Mouse (Mus musculus) 416B (cell line): ENCODE data around the gene Slc3a2.

Experiments used
- DNase-seq: peaks from one replicate; pipeline ENCODE4 v3.0.0; 2011; ENCODE audit warnings: low read depth

The Slc3a2 gene

DNA sequence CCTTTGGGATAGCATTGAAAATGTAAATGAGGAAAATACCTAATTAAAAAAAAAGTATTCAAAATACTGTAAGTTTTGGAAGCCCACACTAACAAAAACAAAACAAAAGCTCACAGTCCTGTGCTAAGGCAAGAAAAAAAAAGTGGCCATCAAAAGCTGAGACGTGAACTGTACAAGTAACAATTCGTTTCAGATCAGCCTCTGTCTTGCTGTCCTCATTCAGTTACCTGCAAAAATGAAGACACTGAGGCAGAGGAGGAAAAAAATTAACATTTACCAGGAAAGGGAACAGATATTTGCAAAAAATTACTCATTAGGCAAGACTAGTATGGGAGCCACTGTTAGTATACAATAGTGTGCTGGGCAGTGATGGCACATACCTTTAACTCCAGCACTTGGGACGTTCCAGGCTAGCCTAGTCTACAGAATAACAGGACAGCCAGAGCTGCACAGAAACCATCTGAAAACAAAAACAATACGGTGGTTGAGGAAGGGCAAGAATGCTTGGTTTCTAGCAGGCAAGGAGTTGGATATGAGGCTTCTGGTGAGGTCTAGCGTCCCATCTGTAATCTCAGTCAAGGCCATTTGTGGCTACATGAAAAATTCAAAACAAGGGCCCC, 4.4 kb upstream of the Slc3a2 start:
- peak; percentile 66 for DNase-seq

- DNase-seq: peak; percentile 44
Observed at GRCm38 (mm10) chr19:8726609-8727390, 3.6 kb upstream of the Slc3a2 start.

DNA sequence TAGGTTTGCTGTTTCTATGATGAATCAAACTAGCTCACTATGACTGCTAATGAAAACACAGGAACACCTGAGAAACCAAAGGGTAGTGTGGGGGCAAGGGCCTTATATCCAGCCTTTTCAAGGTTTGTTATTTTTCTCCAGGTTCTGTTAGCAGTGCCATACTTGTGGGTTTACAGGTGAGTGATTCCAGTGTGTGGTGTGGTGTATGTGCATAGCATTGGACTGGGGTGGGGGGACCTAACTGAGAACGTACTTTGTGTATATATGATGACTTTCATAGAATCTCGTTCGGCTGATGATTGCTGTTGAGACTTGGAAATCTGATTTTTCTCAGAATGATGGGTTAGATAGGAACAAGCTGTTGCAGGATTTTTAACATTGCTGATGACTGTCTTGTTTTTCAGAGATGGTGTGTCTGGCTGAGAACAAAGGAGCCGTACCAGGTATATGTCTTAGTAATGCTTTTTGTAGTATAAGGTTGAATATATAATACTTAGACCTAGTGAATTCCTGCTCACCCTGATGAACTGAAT, 2.0 kb upstream of the Slc3a2 start:
- no peak for DNase-seq

GRCm38 (mm10) chr19:8724392-8724791, 1.2 kb upstream of the Slc3a2 start:
- DNase-seq: peak; percentile 40

DNA sequence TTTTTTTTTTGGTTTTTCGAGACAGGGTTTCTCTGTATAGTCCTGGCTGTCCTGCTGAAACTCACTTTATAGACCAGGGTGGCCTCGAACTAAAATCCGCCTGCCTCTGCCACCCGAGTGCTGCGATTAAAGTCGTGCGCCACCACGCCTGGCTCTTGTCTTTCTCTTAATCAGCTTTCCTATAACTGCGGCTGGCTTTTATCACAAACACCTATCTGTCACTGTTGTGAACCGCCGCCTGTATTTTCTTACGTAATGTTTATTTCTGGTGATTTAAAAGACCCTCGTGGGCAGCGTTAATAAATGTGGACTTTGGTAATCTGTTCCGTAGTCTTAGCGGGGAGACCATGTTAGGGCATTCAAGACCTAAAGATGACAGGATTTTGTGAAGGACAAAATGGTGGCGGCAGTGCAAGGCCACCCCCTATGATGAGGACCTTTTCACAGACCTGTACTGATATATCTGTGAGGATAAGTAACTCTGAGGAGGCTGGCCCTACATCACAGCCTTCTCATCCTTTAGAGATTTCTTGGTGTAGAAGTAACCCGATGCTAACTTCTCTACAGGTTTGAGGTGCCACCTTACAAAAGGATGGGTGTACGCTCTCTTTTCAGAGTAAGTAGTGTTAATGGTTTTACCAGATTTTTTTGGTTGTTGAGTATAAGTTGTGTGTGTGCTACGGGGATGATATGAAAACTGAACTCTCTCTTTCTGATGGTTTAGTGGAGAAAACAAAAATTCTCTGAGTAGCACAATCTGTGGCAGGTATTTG, 591 bp upstream of the Slc3a2 start:
- DNase-seq: peak; percentile 71

DNA sequence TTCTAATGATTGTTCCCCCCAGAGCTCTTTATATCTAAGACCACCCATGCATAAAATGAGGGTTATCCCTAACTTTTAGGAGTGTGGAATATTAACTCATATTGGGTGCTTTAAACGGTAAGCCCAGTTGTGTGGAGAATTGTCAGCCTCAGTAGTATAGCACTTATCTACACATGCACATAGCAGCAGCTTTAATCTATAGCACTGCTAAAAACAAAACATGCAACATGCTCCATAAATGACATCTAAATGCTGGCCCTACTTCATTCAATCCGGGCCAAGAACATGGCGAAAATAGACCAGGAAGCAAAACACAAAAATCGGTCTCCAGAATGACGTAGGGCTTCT, 636 bp downstream of the Slc3a2 start:
- DNase-seq: no peak

DNA sequence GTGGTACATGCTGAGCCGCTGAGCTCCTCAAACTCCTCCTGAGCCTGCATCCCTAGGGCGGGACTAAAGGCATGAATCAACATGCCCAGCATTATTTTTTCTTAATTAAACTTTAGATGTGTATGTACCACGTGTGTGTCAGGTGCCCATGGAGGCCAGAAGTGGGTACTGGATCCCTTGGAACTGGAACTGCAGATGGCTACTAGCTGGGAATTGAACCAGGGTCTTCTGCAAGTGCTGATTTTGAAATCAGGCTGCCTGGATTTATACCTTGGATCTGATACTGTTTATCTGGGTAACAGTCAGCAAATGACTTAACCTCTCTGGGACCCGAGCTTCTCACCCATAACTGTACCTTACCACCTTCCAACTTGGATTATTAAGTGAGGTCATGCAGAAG, 1.1 kb downstream of the Slc3a2 start:
- peak; percentile 52 for DNase-seq

GRCm38 (mm10) chr19:8721378-8721777, 1.8 kb downstream of the Slc3a2 start:
- DNase-seq: peak; percentile 21

DNA sequence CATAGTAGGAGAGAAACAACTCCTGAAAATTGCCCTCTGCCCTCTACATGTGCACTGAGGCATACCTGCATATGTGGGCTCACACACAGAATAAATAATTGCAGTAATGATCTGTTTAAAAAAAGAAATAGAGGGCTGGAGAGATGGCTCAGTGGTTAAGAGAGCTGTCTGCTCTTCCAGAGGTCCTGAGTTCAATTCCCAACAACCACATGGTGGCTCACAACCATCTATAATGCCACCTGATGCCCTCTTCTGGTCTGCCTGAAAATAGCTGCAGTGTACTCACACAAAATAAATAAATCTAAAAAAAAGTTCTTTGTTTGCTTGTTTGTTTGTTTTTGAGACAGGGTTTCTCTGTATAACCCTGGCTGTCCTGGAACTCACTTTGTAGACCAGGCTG, 4.1 kb downstream of the Slc3a2 start:
- peak; percentile 64 for DNase-seq

GRCm38 (mm10) chr19:8718357-8718756, 4.8 kb downstream of the Slc3a2 start:
- DNase-seq: peak; percentile 90

DNA sequence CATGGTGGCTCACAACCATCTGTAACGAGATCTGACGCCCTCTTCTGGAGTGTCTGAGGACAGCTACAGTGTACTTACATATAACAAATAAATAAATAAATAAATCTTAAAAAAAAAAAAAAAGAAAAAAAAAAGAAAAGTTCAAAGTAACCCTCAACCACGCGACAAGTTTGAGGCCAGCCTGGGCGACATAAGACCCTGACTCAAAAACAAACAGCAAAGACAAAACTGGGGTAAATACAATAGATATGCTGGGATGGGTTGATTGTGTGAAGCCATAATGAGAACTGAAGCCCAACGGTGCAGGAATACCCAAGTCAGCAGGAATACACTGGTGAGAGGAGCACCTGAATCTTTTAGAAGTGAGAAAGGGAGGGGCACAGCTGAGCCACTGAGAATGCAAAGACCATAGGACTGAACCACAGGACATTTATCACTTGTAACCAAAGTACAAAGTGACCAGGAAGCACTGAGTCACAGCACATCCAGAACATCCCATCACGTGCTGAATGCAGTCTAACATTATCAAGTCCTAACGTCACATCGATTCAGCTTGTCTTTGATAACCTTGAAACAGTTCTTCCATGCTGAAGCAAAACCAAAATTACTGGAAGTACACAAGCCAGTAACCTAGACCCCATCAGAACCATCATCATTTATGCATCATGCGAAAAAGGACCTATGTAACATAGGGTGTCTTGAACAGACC, 6.2 kb downstream of the Slc3a2 start:
- DNase-seq: peak; percentile 87

- no peak for DNase-seq
Observed at GRCm38 (mm10) chr19:8715868-8716766, 7.1 kb downstream of the Slc3a2 start.

DNA sequence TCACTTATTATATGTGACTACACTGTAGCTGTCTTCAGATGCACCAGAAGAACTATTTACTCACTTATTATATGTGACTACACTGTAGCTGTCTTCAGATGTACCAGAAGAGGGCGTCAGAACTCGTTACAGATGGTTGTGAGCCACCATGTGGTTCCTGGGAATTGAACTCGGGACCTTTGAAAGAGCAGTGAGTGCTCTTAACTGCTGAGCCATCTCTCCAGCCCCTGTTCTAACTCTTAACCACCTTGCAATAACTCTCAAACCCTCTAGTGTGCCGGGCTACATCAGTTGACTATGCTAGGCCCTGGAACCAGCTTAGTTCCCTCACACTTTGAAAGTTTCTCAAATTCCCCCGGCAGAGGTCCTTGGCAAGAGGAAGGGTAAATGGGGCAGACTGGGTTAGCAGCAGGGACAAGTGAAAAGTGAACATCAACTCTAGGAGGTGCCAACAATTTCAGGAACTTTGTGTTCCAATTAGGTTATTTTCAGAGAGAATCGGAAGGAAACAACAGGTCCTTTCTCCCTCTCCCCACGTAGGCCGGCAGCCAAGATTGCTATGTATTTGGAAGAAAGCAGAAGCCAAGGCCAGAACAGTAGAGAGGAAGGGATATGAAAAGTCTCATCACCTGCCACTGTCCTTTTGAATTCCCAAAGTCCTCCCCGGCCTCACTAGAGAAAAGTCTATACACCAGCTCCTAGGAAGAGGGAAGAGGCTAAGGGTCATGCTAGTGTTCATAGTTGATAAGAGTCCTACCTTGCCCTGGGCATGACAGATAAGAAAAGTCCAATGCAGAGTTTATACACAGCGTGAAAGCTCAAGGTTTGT, 8.3 kb downstream of the Slc3a2 start:
- DNase-seq: peak; percentile 38

DNA sequence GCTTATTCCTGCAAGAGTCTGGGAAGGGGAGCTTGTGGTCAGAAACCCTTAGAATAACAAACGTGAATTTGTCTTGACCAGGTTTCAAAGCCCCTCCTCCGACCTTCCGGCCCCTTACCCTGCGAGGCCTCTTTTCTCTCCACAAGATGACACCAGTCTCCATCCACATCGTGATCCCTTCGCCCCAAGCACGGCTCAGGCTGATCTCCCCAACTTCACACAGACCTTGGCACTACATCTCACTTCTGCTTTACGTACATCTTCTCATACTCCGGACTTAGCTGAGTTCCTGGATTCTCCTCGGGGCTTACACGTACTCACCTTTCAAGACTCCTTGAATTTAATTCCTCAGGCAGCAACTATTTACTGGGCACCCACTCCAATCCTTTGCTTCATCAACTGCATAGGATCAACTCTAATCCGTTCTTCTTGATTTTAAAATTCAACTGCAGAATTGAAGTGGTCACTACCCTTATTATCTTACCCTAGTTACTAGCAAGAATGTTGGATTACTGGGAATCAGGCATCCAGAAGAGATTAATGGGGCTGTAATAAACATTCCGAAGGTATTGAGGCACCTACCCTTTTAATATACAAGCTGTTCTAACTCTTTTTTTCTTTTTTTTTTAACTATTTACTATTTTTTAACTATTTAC, 9.0 kb downstream of the Slc3a2 start:
- DNase-seq: peak; percentile 81

DNA sequence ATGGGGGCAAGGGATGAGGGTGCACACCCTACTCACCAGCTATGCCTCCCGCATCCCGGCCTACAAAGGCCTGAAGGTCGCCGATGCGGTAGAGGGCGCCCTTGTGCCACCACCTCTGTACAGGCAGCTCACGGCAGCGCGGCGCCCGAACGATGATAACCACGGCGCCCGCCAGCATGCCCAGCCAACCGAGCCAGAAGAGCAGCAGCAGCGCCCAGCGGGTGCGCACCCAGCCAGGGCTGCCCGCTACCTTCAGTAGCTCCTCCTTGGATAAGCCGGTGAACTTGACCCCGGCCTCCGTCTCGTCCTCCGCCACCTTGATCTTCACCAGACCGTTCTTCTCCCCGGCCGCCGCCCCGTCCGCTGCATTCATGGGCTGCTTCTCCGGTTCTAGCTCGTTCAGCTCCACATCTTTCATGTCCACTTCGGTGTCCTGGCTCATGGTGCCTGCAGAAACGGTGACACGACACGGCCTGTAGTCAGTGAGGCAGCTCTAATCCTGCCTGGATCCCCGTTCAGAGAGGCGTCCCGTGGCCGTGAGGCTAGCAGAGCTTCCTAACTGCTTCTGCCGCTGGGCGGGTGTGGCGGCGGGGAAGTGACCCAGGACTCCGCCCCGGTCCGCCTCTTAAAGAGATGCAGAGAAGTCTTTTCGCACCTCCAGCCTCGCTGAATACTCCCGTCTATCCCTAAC, 9.7 kb downstream of the Slc3a2 start:
- peak; percentile 94 for DNase-seq

DNA sequence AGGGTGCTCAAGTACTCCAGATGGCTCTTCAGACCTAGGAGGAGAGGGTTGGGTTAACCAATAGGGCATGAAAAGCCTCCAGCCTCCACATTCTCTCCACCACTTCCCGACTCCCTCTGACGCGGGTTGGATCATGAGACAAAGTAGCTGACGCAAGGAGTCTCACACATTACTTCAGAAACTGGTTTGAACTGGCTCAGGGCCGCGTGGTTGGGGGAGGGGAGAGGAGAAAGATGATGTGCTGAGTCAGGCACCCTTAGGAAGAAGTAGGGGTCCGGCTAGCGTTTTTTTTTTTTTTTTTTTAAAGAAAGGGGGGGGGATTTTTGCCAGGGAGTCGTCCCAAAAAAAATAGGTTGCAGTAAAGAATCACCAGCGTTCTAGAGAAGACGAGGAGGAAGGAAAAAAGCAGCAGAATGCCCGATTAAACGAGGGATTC, 10.3 kb downstream of the Slc3a2 start:
- DNase-seq: peak; percentile 97

DNA sequence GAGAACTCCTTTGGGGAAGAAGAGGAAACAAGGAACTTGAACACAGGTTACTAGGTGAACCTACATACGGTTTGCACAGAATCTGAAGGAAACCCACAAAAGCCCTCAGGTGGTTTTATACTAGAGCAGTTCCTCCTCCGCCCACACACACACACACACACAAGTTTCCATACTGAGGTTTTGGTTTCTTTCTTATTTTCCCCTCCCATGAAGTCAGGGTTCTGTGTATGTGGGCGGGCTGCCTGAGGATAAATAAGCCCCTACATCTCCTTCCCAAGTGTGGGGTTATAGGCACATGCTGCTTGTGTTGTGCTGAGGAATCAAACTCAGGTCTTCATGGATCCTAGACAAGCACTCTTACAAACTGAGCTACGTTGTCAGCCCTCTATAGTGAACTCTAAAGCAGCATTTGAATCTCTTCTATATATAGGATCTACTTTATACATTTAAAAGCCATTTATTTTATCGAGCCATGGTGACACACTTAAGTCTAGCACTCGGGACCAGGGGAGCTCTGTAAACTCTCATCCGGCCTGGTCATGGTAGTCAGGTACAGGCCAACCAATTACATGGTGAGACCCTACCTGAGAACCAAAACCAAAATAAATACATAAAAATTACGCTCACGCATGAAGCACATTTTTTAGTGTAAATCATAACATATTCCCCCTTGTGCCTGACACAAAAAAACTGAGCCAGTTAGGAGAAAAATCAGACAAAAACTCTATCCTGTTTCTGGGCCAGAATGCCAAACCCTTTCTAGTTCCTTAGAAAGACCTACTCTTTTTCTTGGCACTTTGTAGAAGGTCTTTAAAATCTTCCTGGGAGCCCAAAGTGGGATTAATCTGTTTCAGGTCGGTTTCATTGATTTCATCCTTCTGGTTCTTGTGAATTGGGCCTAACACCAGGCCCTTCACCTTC, 11.0 kb downstream of the Slc3a2 start:
- peak; percentile 74 for DNase-seq

- no peak for DNase-seq
Observed at GRCm38 (mm10) chr19:8711506-8711905, 11.7 kb downstream of the Slc3a2 start.
